Mouse (Mus musculus): Measurements from ENCODE around the gene Cdh15.
A peak's percentile ranks its signal among the peaks of the same experiment; 100 is the strongest.

The Cdh15 gene

DNA sequence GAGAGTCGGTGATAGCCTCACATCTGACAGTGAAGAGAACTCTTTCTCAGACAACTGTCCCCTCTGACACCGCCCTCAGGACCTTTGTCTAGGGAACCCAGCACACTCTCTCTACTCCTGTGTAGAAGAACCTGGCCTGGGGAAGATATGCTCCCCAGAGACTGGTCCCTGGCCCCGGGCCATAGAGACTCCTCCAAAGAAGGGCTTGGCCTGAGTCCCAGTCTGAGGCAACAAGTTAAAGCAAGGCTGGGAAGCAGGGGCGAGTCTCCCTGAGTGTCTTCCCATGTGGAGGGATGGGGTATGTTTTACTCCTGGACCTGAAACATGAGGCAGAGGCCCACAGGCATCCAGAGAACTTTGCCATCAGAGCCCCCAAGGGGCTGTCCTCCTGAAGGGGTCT lies 2.1 kb upstream of the Cdh15 start:
- no peak for DNase-seq

DNA sequence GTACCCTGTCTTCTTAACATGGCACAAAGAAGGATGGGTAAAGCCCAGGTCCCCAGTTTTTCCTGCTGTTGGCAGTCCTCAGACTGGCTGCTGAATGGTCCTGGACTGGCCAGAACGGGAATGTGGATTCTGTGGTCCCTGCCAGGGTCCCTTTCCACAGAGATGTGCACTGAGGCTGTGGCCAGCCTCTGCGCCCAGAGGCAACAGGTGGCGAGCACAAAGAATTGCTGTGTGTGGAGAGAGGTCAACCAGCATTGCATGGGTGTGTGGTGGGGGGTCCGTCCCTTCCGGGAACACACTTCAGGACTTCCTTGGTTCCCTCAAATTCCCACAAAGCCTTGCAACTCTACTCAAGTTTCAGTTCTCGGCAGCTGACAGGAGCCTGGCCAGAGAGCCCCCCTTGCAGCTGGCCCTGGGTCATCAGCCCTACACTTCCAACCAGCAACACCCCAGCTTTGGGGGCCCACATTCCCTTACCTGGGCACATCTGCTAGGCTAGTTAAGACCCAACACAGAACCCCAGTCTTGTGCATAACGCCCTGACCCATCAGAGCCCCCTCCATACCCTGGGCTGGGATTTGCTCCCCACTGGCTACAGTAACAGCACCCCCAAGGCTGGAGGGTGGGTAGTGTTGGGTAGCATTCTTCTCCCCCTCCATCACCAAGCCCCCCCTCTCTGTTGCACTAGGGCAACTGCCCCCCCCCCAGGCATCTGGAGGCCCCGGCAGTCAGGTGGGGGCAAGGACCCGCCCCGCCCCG lies 1.6 kb downstream of the Cdh15 start:
- DNase-seq = no peak

DNA sequence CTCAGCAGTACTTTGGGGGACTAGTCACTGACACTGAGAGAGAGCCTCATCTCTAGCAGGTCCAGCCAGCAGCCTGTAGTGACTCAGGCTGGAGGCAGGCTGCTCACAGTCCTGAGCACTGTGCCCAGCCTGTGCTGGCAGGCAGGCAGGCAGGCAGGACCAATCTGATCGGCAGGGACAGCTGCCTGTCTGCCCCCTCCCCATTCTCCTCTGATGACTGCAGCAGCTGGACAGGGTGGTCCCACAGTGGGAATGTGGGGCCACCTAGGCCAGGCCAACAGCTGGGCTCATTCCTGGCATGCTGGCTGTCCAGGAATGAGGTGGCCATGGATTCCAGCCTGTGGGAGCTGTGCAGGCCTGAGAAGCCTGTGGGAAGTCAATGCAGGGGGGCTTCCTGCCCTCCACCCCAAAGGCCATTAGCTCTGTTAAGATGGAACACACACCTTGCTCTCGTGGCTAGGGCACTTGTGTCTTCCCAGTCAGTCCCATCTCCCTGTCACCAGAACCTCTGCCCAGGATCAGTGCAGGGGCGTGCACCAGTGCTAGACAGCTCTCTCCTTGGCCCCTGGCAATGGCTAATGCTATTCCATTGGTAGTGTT lies 3.0 kb downstream of the Cdh15 start:
- DNase-seq = no peak

DNA sequence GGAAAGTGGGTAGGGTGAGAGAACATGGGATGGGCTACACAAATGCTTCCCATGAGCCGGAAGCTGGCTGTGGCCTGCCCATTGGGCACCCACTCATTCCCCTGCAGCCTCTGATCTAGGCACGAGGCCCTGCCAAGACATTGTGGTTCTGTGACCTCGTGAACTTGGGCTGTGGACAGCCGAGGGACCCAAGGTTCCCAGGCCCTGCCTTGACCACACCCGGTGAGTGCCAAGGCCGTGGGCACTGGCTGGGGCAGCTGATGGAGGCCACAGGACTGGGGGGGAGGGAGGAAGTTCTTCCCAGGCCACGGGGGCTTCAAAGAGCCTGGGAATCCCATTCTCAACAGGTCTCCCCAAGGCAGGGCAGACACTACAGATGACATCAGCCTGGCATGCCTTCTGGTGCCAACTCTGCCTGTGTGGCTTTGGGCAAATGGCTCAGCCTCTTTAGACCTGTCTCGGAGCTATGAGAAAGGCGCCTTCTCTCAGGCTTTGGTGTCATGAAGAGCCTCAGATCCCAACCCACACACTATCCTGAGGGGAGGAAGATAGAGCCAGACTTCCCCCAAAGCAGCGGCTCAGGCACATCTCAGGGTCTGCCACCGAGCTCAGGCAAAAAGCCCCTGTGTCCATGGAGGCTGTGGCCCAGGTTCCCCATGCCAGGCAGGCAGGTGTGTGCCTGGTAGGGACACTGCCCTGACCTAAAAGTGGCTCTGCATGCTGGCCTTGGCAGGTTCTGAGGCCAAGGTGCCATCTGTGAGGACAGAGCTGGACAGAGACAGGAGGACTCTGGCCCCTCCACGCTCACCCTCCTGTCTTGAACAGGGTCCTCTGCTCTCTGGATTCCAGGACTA lies 4.2 kb downstream of the Cdh15 start:
- DNase-seq = no peak

DNA sequence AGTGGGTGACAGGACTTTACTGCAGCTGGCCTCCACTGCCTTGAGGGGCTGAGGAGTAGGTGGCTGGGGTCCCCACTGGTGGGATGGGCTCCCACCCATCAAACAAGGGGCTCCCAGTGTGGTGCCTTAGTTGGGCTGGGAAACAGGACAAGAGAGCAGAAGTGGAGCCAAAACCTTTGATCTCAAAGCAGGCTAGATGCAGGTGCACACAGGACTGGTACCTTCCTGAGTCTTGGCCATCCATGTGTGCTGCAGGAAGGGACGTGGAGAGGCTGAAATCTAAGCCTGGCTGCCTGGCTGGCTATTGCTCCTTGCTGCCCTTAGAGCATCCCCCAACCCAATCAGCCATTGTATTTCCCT lies 4.8 kb downstream of the Cdh15 start:
- DNase-seq = no peak

DNA sequence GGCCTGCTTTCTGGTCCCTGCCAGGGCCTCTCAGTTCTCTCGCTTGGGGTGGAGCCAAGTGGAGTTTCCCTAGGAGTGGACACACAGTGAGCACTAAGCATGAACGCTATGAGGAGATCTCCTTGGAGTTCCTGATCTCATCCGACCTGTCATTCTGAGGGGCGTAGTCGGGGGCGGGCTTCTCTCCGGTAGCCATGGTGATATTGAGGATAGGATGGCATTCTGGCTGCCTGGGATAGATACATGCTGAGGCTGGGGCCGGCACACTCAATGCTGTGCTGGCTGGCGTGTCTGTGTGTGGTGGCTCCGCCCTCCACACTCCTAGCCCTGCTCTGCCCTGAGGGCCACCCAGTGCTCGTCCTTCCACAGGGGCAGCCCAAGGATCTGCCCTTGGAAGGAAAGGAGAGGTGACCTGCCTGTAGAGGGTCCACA lies 5.6 kb downstream of the Cdh15 start:
- no peak for DNase-seq

DNA sequence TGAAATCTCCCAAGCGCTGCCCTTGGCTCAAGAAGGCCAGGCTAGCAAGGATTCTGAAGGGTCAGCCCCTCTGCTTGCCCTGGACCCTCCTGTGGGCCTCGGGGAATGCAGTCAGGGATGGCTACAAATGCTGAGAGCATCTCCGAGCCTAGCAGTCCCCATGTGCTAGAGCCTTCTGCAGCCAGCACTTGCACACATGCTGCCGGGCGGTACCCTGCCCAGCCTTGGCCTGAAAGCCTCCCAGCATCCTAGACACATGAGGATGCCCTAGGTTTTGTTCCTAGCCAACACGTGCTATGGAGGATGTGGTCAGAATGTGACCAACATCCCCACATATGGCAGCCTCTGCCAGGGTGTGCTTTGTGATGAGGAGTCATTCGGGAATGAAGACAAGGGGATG lies 6.6 kb downstream of the Cdh15 start:
- no peak for DNase-seq

DNA sequence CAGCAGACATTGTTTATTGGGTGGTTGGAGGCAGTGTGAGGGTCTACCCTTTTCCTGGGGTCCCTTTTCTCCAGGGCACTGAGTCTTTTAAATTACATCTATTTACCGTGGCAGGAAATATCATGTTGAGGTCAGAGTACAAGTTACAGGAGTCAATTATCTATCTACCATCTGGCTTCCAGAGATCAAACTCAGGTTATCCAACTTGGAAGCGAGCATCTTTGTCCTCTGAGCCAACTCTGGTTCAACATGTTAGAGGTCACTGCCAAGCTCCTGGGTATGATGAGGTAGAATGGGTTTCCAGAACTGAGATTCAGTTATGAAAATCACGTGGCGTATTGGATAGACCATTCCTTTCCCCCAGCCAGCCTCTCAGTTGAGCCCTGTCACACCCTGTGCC lies 7.4 kb downstream of the Cdh15 start:
- no peak for DNase-seq

DNA sequence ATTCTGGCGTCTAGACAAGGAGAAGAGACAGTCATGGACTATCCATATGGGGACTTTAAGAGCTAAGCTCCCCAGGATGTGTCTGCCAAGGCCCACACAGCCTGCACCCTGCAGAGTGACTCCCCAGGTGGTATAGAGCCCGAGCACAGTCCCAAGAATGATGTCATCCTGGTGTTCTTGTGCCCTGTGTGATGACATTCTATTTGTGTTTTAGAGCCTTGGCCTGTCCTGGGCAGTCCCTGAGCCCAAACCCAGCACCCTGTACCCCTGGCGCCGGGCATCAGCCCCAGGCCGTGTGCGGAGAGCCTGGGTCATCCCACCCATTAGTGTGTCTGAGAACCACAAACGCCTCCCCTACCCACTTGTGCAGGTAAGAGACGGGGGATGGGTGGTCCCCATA lies 8.5 kb downstream of the Cdh15 start:
- no peak for DNase-seq

DNA sequence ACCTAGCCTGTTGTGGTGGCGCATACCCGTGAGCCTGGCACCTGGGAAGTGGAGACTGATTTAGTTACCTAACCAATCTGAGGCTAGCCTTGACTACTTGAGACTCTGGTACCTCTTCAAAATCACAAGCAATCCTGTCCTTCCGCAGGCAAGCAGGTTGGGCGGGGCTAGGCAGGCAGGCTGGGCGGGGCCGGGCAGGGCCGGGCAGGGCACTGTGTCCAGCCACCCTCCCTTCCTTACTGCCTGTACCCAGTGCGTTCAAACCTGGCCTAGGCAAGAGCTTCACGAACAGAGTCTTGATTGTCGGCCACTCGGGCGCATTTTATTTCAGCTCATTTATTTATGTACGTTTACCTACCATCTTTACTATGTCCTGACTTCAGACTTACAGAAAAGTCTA lies 12.1 kb downstream of the Cdh15 start:
- no peak for DNase-seq

DNA sequence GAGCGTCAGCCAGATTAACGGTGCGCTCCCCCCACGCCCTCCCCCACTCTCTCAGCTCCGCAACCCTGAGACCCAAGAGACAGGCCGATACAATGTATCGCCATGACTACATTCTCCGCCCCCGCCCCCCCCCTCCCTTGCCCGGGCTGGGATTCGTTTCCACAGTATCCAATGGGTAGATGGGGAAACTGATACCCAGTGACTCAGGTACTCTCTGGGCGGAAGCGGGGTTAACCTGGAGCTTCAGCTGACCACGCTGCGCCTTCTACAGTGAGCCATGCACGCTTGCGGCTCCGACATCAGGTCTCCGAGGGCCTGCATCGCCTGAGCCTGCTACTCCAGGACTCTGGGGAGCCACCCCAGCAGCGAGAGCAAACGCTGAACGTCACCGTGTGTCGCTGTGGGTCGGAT lies 17.0 kb downstream of the Cdh15 start:
- DNase-seq = no peak

DNA sequence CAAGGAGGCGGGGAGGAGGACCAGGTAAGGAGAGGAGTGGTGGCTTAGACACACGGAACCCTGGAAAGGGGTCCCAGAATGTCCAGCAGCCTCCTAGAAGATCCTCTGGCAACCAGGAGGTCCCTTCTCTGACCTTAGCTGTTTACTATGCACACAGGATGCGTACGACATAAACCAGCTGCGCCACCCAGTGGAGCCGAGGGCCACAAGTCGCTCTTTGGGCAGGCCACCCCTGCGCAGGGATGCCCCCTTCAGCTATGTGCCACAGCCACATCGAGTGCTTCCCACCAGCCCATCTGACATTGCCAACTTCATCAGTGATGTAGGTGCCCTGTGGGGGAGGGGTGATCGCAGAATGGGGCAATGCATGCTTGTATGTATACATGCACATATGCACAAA lies 17.7 kb downstream of the Cdh15 start:
- peak; percentile 77 for DNase-seq

DNA sequence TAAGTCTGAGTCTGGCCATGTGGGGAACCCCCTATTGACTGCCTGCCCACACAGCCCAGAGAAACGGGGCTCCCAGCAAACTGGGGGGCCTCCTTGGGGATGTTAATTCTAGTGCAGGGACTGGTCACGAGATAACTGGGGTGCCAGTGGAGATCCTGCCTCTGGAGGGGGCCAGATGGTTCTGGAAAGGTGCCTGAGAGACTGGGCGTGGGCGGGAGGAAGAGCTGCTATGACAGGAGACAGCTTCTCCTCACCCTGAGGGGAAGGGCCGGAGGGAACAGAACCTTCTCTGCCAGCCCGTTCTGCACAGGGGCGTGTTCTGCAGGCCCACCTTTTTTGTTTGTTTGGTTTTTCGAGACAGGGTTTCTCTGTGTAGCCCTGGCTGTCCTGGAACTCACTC lies 18.5 kb downstream of the Cdh15 start:
- no peak for DNase-seq

DNA sequence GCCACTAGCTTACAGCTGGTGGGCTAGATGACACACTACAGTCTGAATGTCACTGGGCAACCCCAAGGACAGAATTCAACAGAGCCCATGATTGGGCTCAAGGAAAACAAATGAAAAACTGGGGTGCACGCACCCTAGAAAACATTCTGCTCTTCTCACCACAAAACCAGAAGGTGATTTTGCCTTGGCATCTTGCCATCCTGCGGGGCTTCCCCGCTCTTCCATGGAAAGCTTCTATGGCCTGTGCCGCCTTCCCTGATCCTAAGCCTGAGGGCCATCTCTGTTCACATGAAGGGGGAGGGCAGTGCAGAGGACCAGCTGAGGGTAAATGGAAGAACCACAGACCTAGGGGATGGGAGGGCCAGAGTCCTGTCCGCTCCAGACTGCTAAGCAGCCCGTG lies 20.2 kb downstream of the Cdh15 start:
- no peak for DNase-seq

DNA sequence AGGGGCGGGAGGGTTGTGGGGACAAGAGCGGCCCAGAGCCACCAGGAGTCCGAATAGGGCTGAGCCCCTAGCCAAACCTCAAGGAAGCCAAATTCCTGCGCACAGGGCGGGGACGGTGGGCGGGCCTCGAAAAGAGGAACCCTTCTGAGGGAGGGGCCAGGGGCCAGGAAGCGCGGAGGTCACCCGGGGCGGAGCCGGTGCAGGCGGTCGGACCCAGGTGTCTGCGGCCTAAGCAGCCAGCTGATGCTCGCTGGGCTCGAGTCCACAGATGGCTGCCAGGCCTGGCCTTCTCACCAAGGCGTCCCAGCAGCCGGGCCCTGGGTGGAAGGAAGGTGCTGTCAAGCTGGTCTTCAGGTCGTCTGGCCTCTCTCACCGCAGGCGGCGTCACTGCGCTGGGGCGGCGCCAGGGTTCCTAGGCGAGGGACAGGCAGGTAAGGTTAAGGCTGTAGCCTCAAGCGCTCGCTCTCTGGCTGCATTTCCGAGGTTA lies 22.7 kb downstream of the Cdh15 start:
- DNase-seq = peak; percentile 85

DNA sequence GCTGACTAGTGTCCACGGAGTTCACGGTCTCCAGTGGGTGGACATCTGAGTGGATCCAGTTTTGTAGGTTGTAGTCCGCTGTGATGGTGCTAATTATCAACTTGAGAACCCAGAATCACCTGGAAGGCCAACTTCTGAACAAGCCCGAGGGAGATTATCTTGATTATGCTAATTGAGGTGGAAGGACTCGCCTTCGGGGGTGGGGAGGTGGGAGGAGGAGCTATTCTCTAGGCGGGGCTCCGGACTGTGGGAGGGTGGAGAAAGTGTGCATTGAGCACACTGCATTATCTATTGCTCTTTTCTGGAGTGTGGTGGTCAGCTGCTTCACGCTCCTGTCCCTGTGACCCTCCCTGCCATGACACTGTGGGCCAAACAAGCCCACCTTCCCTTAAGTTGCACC lies 23.9 kb downstream of the Cdh15 start:
- no peak for DNase-seq

DNA sequence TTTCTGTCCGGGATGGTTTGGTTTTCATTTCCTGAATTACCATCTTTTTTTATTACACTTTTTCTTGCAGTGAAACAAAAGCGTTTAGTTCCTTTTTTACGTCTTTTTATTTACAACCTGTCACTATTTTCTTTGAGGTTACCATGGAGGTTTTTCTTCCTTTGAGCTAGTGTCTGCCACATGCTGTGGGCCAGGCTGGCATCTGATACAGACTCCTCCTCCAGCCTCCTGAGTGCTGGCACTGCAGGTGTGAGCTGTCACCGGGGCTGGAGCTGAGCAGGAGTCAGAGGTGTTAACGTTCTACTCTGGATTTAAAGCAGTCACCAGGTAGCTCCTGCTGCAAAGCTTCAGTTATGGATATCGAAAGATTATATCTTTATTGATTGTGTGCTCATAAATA lies 25.4 kb downstream of the Cdh15 start:
- DNase-seq = peak; percentile 51

DNA sequence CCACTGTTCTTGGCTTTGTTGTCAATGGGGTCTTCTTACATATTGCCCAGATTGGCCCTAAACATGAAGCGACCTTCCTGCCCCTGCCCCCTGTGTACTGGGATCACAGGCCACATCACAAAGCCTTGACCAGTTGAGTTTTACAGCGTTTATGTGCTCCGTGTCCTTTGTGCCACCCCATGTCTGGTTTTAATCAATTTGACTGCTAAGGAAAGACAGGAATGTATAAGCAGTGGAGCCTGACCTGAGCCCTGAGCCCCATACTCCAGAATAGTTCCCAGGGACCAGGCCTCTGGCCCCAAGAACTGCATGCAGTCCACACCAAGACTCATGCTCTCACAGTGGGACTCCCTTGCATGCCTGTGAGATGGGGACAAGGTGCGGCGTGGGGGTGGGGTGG lies 27.4 kb downstream of the Cdh15 start:
- no peak for DNase-seq

DNA sequence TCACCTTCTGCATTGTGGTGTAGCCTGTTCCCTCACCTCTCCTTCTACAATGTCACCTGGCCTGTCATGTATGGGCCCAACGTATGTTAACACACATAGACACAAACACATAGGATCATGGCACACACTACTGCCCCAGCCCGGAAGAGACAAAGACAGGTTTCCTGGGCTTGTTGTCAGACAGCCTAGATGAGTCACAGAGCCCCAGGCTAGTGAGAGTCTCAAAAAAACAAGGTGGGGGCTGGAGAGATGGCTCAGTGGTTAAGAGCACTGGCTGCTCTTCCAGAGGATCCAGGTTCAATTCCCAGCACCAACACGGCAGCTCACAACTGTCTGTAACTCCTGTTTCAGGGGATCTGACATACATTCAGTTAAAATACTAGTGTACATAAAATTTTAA lies 30.5 kb downstream of the Cdh15 start:
- DNase-seq = no peak

DNA sequence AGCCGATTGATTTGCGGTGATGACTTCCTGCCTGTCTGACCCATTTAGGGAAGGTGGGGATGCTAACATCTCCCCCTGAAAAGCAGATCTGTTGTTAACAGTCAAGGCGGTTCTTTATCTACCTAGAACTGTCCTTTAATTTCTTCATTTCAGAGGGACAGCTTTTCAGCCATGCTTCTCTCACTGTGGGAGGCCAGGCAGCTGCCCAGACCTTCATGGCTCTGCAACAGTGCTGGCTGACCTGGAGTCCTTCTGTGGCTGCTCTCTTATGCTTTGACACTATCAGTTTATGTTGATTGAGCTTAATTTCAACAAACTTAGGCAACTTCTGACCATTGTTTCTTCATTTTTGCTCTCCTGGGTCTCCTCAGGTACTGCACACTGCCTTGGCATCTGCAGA lies 32.5 kb downstream of the Cdh15 start:
- no peak for DNase-seq

DNA sequence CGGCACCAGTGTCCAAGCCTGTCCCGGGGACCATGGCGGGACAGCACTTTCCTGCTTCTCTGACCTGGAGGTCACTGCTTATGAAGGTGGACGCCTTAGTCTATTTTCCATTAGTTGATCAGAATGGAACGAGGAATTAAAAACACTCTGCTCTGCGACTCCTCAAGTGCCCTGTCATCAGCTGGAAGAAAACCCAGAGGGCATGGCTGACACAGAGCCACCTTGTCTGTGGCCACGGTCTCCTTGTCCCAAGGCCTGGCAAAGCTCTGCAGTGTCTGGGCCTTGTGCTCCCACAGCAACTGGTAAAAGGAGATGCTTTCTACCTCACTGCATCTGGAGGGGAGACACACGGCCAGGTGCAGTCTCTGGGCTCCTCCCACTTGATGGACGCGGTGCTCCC lies 35.9 kb downstream of the Cdh15 start:
- no peak for DNase-seq

DNA sequence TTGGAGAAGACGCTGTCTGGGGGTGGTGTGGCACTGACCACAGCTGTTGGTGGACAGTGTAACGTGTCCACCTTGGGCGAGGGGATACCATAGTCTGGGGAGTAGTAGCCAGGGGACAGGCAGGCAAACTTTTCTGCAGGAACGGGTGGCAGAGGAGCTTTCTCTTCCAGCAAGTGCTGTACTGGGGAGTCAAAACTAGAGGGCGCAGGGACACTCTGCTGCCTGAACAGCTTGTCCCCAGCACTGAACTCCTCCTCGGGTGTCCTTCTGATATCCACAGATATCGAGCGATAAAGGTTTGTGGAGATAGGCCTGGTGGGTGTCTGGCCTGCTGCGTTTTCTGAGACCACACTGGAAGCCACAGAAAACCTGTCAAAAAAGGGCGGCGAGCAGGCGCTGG lies 43.7 kb downstream of the Cdh15 start:
- no peak for DNase-seq

DNA sequence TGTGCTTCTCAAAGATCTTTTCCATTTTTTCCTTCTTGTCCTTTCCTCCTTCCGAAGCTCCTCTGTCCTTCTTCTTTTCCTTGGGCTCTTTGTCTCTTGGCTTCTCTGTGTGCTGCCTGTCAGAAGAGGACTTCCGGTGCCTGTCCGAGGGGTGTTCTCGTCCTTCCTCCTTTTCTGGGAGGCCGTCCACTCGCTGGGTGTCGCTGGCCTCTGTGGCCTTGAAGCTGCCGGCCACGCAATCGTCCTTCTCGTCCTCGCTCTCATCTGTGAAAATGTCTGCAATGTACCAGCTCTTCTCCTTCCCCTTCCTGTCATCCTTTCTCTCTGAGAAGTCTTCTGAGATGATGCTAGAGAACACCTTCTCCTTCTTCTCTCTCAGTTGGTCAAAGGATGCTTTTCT lies 45.7 kb downstream of the Cdh15 start:
- DNase-seq = no peak

DNA sequence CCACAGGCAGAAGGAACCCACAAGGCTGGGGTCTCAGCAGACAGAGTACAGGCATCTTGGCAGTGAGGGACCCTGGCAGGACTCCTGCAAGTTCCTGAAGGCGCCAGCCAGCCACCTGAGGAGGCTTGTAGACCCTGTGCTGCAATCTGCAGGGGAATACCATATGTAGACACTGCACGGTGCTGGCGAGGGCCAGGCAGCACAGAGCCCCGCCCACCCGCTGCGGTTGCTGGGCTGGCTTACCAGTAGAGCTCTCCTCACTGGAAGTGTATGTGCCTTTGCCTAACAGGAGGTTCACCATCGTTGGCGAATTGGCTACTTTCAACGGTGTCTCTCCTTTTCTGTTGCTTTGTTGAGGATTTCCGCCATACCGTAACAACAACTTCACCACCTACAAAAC lies 48.6 kb downstream of the Cdh15 start:
- DNase-seq = no peak

Measured in thymus, postnatal 4 days (tissue).